Mouse (Mus musculus): ENCODE data around the gene A1cf. TPM values are rescaled to one million over a fixed set of nuclear protein-coding genes. Genes with fewer than 3 reads are reported as not detected.

A1cf gene
- polyA plus RNA-seq, 1 experiment from 2014 or later, result not detected

GRCm38 (mm10) chr19:31954696-31955095 lies 86.1 kb downstream of the A1cf start:
- WGBS, result 85% methylated on average over 4 of the region's 4 CpGs
- no peak overlapping the region for H3K4me3 ChIP-seq (ENCODE audit: low read depth, low read length)
- ATAC-seq (no peak), DNase-seq (ENCODE audit: low spot score) (no peak)
- TF ChIP-seq EP300 (IDR thresholded peaks at IDR 0.05) (no peak), CTCF (IDR thresholded peaks at IDR 0.05) (no peak)
- no peak overlapping the region for H3K4me2 ChIP-seq (replicated peaks; ENCODE audit: low read depth, low read length)
- H3K27me3 ChIP-seq (replicated peaks; ENCODE audit: insufficient read depth, low read length), result no peaks in the 10 kb centered on the region
- H3K27ac ChIP-seq (ENCODE audit: low read length), result no peak overlapping the region
- H3K36me3 ChIP-seq (ENCODE audit: insufficient read depth, low read length), result no peaks in the 10 kb centered on the region
- no peak overlapping the region for H3K9ac ChIP-seq (replicated peaks; ENCODE audit: low read depth)
- H3K9me3 ChIP-seq (ENCODE audit: low read length), result no peaks in the 10 kb centered on the region
- no peaks in the 10 kb centered on the region for H3K4me1 ChIP-seq (ENCODE audit: insufficient read depth, low read depth, low read length)

- Histone ChIP-seq H3K27me3 (replicated peaks; ENCODE audit: insufficient read depth, low read length) (no peaks in the 10 kb centered on the region), H3K9me3 (ENCODE audit: low read length) (no peaks in the 10 kb centered on the region), H3K9ac (replicated peaks; ENCODE audit: low read depth) (no peak overlapping the region), H3K4me1 (ENCODE audit: insufficient read depth, low read depth, low read length) (no peaks in the 10 kb centered on the region), H3K36me3 (ENCODE audit: insufficient read depth, low read length) (no peaks in the 10 kb centered on the region), H3K4me3 (ENCODE audit: low read depth, low read length) (no peak overlapping the region), H3K4me2 (replicated peaks; ENCODE audit: low read depth, low read length) (no peak overlapping the region), H3K27ac (ENCODE audit: low read length) (no peak overlapping the region)
- 63% methylated on average over 2 of the region's 2 CpGs for WGBS
- no peak for TF ChIP-seq EP300 (IDR thresholded peaks at IDR 0.05)
- no peak for TF ChIP-seq CTCF (IDR thresholded peaks at IDR 0.05)
- DNase-seq (ENCODE audit: low spot score) (no peak), ATAC-seq (no peak)
These were observed 87.8 kb downstream of the A1cf start for GRCm38 (mm10) chr19:31956359-31956758.

- Histone ChIP-seq H3K27me3 (replicated peaks; ENCODE audit: insufficient read depth, low read length) (no peaks in the 10 kb centered on the region), H3K9me3 (ENCODE audit: low read length) (no peaks in the 10 kb centered on the region), H3K4me2 (replicated peaks; ENCODE audit: low read depth, low read length) (no peak overlapping the region), H3K9ac (replicated peaks; ENCODE audit: low read depth) (no peak overlapping the region), H3K27ac (ENCODE audit: low read length) (no peak overlapping the region), H3K4me3 (ENCODE audit: low read depth, low read length) (no peak overlapping the region), H3K36me3 (ENCODE audit: insufficient read depth, low read length) (no peaks in the 10 kb centered on the region), H3K4me1 (ENCODE audit: insufficient read depth, low read depth, low read length) (no peaks in the 10 kb centered on the region)
- DNase-seq (ENCODE audit: low spot score) (peak; percentile 36), ATAC-seq (peak; percentile 16; the same call in 1 of the 2 replicates)
- 74% methylated on average over 2 of the region's 2 CpGs for WGBS
- TF ChIP-seq EP300 (IDR thresholded peaks at IDR 0.05), result no peak
- no peak for TF ChIP-seq CTCF (IDR thresholded peaks at IDR 0.05)
These were observed 91.9 kb downstream of the A1cf start for GRCm38 (mm10) chr19:31960434-31960833.

- Histone ChIP-seq H3K4me3 (ENCODE audit: low read depth, low read length) (no peak overlapping the region), H3K4me1 (ENCODE audit: insufficient read depth, low read depth, low read length) (no peaks in the 10 kb centered on the region), H3K9ac (replicated peaks; ENCODE audit: low read depth) (no peak overlapping the region), H3K9me3 (ENCODE audit: low read length) (no peaks in the 10 kb centered on the region), H3K36me3 (ENCODE audit: insufficient read depth, low read length) (no peaks in the 10 kb centered on the region), H3K27ac (ENCODE audit: low read length) (no peak overlapping the region), H3K27me3 (replicated peaks; ENCODE audit: insufficient read depth, low read length) (no peaks in the 10 kb centered on the region), H3K4me2 (replicated peaks; ENCODE audit: low read depth, low read length) (no peak overlapping the region)
- DNase-seq (ENCODE audit: low spot score) (no peak), ATAC-seq (no peak)
- TF ChIP-seq EP300 (IDR thresholded peaks at IDR 0.05) (no peak), CTCF (IDR thresholded peaks at IDR 0.05) (no peak)
- 31% methylated on average over 3 of the region's 3 CpGs for WGBS
These were observed 94.6 kb downstream of the A1cf start for GRCm38 (mm10) chr19:31963147-31963546.

GRCm38 (mm10) chr19:31967933-31968532 lies 99.5 kb downstream of the A1cf start:
- TF ChIP-seq EP300 (IDR thresholded peaks at IDR 0.05) (no peak), CTCF (IDR thresholded peaks at IDR 0.05) (peak; percentile 52)
- DNase-seq (ENCODE audit: low spot score), result peak; percentile 52
- no peaks in the 10 kb centered on the region for H3K27me3 ChIP-seq (replicated peaks; ENCODE audit: insufficient read depth, low read length)

GRCm38 (mm10) chr19:31971405-31971804 lies 102.8 kb downstream of the A1cf start:
- no peak overlapping the region for H3K27ac ChIP-seq (ENCODE audit: low read length)
- TF ChIP-seq EP300 (IDR thresholded peaks at IDR 0.05) (no peak), CTCF (IDR thresholded peaks at IDR 0.05) (no peak)

More at GRCm38 (mm10) chr19:31967933-31968532, 99.5 kb downstream of the A1cf start:
- Histone ChIP-seq H3K4me3 (ENCODE audit: low read depth, low read length) (no peak overlapping the region), H3K9me3 (ENCODE audit: low read length) (no peaks in the 10 kb centered on the region), H3K36me3 (ENCODE audit: insufficient read depth, low read length) (no peaks in the 10 kb centered on the region), H3K4me2 (replicated peaks; ENCODE audit: low read depth, low read length) (no peak overlapping the region), H3K4me1 (ENCODE audit: insufficient read depth, low read depth, low read length) (no peaks in the 10 kb centered on the region), H3K9ac (replicated peaks; ENCODE audit: low read depth) (no peak overlapping the region), H3K27ac (ENCODE audit: low read length) (no peak overlapping the region)
- no peak for ATAC-seq
- WGBS, result 61% methylated on average over 5 of the region's 5 CpGs

More at GRCm38 (mm10) chr19:31971405-31971804, 102.8 kb downstream of the A1cf start:
- 55% methylated on average over 3 of the region's 3 CpGs for WGBS
- Histone ChIP-seq H3K4me2 (replicated peaks; ENCODE audit: low read depth, low read length) (no peak overlapping the region), H3K9ac (replicated peaks; ENCODE audit: low read depth) (no peak overlapping the region), H3K27me3 (replicated peaks; ENCODE audit: insufficient read depth, low read length) (no peaks in the 10 kb centered on the region), H3K4me1 (ENCODE audit: insufficient read depth, low read depth, low read length) (no peaks in the 10 kb centered on the region), H3K36me3 (ENCODE audit: insufficient read depth, low read length) (no peaks in the 10 kb centered on the region), H3K9me3 (ENCODE audit: low read length) (no peaks in the 10 kb centered on the region), H3K4me3 (ENCODE audit: low read depth, low read length) (no peak overlapping the region)
- ATAC-seq (no peak), DNase-seq (ENCODE audit: low spot score) (no peak)

Measured in lung, postnatal 0 days (tissue).